Mouse (Mus musculus) hindbrain, postnatal 0 days (tissue): ENCODE results near the gene Elavl3. TPM values are rescaled to one million over a fixed set of nuclear protein-coding genes. Genes with fewer than 3 reads are reported as not detected.
A peak's percentile ranks its signal among the peaks of the same experiment; 100 is the strongest.

ENCODE experiments used
- ATAC-seq: fragments of 200-750 bp; cut with Nextera tagmentation; 2 replicates; pipeline ENCODE4 v1.8.0; 2017; ENCODE audit warnings: mild to moderate bottlenecking, moderate TSS enrichment, moderate library complexity
- DNase-seq: peaks from one replicate; pipeline ENCODE4 v3.0.0-alpha.2; 2015; ENCODE audit warnings: low spot score
- H3K27ac ChIP-seq: fragments of 300-500 bp; sonication (generic); 2 replicates; pipeline ENCODE4 v1.5.1; 2014; ENCODE audit warnings: mild to moderate bottlenecking
- H3K27me3 ChIP-seq: fragments of 300-500 bp; sonication (generic); 2 replicates; pipeline ENCODE4 v1.6.1; 2014; ENCODE audit warnings: low read length, mixed read lengths; ENCODE audit not compliant: insufficient read depth
- H3K36me3 ChIP-seq: fragments of 300-500 bp; sonication (generic); 2 replicates; pipeline ENCODE4 v1.6.1; 2014; ENCODE audit warnings: low read length, mixed read lengths; ENCODE audit not compliant: insufficient read depth
- H3K4me1 ChIP-seq: fragments of 300-500 bp; sonication (generic); 2 replicates; pipeline ENCODE4 v1.6.1; 2014; ENCODE audit warnings: antibody characterized with exemption, low read length, mixed read lengths; ENCODE audit not compliant: insufficient read depth
- H3K4me2 ChIP-seq: fragments of 300-500 bp; sonication (generic); 2 replicates; pipeline ENCODE4 v1.6.1; 2014; ENCODE audit warnings: low read depth, mild to moderate bottlenecking, low read length, moderate library complexity, mixed read lengths
- H3K4me3 ChIP-seq: fragments of 300-500 bp; sonication (generic); 2 replicates; pipeline ENCODE4 v1.5.1; 2014; ENCODE audit warnings: low read length
- H3K9ac ChIP-seq: fragments of 300-500 bp; sonication (generic); replicated peaks from 2 replicates; pipeline ENCODE4 v1.6.1; 2014; ENCODE audit warnings: mild to moderate bottlenecking, low read length, moderate library complexity, mixed read lengths
- H3K9me3 ChIP-seq: fragments of 300-500 bp; sonication (generic); 2 replicates; pipeline ENCODE4 v1.6.1; 2016; ENCODE audit warnings: low read length, mixed read lengths
- CTCF ChIP-seq: IDR thresholded peaks from 2 replicates; pipeline ENCODE4 v1.5.1; 2016; ENCODE audit warnings: antibody characterized with exemption, control low read depth, low read depth
- WGBS: fragments of 180-500 bp; shearing (Covaris S2); extraction: QIAGEN DNeasy Blood & Tissue Kit; methylation state at CpG from one replicate; pipeline ENCODE4 v1.1.7; 2014; 5-methylcytosine and 5-hydroxymethylcytosine counted together
- polyA plus RNA-seq: library from polyadenylated mRNA; unstranded; fragments of >200 nt; fragmentation: Nextera tagmentation; extraction: Ambion mirVana; gene quantifications from 2 replicates; pipeline ENCODE4 v1.2.1, GENCODE M21; 2015
- total RNA-seq: library from RNA; depleted of rRNA; stranded (reverse); fragments of >200 nt; gene quantifications from 2 replicates; pipeline ENCODE4 v1.2.3, GENCODE M21; 2014

Gene Elavl3
- total and polyA plus RNA-seq, 2 experiments from 2014 or later: 71.7 to 204 TPM

DNA sequence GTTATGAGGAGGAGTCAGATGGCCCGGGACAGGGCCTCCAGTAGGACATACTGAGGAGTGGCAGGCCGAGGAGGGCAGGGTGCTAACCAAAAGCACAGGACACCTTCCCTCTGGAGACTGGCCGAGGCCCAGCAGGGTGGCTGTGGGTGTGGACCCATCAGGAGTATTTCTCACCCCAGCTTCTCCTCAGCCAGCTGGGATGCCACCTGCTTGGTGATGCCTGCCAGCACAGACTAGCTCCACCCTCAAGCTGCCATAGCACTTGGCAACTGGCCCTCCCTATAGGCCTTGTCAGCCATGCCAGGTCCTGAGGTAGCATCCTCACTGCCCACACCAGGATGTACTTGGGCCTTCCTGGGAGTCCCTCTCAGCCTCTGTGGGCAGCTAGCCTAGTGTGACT lies 12.5 kb upstream of the Elavl3 start:
- no peaks in the 10 kb centered on the region for H3K27me3 ChIP-seq
- H3K9ac ChIP-seq: no peak overlapping the region
- no peak overlapping the region for H3K27ac ChIP-seq
- ATAC-seq: no peak
- no peak for TF ChIP-seq CTCF
- 75% methylated on average over 3 of the region's 3 CpGs for WGBS
- H3K4me1 ChIP-seq: no peaks in the 10 kb centered on the region
- no peaks in the 10 kb centered on the region for H3K9me3 ChIP-seq
- H3K4me3 ChIP-seq: no peak overlapping the region
- H3K4me2 ChIP-seq: no peak overlapping the region
- DNase-seq: peak; percentile 38
- H3K36me3 ChIP-seq: peaks cover 46% of the 10 kb centered on the region

- no peaks in the 10 kb centered on the region for H3K27me3 ChIP-seq
- H3K9ac ChIP-seq: no peak overlapping the region
- no peaks in the 10 kb centered on the region for H3K9me3 ChIP-seq
- no peak overlapping the region for H3K27ac ChIP-seq
- no peak overlapping the region for H3K4me3 ChIP-seq
- no peaks in the 10 kb centered on the region for H3K4me1 ChIP-seq
- WGBS: 76% methylated on average over 2 of the region's 2 CpGs
- H3K36me3 ChIP-seq: peaks cover 50% of the 10 kb centered on the region
- ATAC-seq (no peak), DNase-seq (no peak)
- H3K4me2 ChIP-seq: no peak overlapping the region
- no peak for TF ChIP-seq CTCF
Measured at GRCm38 (mm10) chr9:22061339-22061738, 9.5 kb upstream of the Elavl3 start.

GRCm38 (mm10) chr9:22058011-22058424 lies 6.2 kb upstream of the Elavl3 start:
- Histone ChIP-seq H3K36me3 (peaks cover 24% of the 10 kb centered on the region), H3K9me3 (no peaks in the 10 kb centered on the region), H3K4me2 (no peak overlapping the region), H3K4me3 (no peak overlapping the region), H3K9ac (no peak overlapping the region), H3K27me3 (no peaks in the 10 kb centered on the region), H3K27ac (no peak overlapping the region), H3K4me1 (peaks cover 5% of the 10 kb centered on the region; the same call in 1 of the 2 replicates)
- TF ChIP-seq CTCF: no peak
- ATAC-seq: peak; percentile 27; the same call in 1 of the 2 replicates
- WGBS: 49% methylated on average over 9 of the region's 9 CpGs
- DNase-seq: peak; percentile 56

DNA sequence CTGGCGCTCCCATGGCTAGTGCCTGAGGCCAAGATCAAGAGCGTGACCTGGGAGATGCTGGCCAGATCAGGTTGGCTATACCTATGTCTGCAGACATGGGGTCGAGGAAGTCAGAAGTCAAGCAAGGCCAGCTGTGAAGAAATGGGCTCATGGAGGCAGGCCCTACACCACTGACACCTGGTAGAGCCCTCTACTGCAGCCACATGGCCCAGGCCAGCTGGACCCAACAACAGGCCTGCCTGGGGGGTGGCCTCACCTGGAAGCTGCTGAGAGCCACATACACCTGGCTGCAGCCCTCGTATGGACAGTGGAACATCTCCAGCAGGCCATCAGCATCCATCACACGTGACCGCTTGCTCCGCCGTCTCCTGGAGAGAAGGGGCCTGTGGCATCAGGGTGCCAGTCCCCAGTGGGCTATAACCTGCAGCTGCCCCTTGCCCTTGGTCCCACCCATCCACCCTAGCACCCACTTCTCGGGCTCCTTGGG lies 5.3 kb upstream of the Elavl3 start:
- peaks cover 23% of the 10 kb centered on the region for H3K36me3 ChIP-seq
- no peak for ATAC-seq
- no peak overlapping the region for H3K9ac ChIP-seq
- no peak overlapping the region for H3K4me3 ChIP-seq
- no peak for DNase-seq
- 90% methylated on average over 9 of the region's 9 CpGs for WGBS
- no peaks in the 10 kb centered on the region for H3K27me3 ChIP-seq
- H3K9me3 ChIP-seq: no peaks in the 10 kb centered on the region
- no peak overlapping the region for H3K27ac ChIP-seq
- H3K4me2 ChIP-seq: no peak overlapping the region
- no peak for TF ChIP-seq CTCF
- peaks cover 5% of the 10 kb centered on the region; the same call in 1 of the 2 replicates for H3K4me1 ChIP-seq

DNA sequence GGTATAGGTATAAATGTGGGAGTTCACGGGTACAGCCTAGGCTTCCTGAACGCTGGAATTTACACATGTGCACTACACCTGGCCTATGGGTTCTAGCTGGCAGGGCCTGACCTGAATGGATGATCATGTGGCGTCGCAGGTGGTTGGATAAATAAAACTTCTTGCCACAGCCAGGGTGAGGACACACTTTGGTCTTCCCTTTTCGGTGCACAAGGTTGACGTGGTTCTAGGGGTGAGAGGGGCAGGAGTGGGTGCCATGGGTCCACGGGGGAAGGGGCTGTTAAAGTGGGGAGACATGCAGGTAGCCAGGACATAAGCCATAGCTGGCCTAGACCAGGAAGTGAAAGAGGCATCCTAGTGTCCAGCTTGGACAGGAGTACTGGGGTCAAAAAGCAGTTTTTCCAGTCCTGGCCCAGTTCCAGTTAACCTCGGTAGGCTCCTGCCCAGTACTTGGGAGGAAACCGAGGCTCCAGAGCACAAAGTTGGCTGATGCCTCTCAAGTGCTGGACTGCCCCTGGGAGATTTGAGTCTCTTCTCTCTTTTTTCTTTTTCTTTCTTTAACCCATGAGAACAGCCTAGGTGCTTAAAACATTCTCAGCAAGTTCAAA lies 4.6 kb upstream of the Elavl3 start:
- H3K4me2 ChIP-seq: no peak overlapping the region
- no peak overlapping the region for H3K9ac ChIP-seq
- TF ChIP-seq CTCF: no peak
- H3K9me3 ChIP-seq: no peaks in the 10 kb centered on the region
- no peak overlapping the region for H3K27ac ChIP-seq
- WGBS: 76% methylated on average over 9 of the region's 9 CpGs
- H3K4me3 ChIP-seq: no peak overlapping the region
- H3K4me1 ChIP-seq: peaks cover 5% of the 10 kb centered on the region; the same call in 1 of the 2 replicates
- H3K36me3 ChIP-seq: peaks cover 21% of the 10 kb centered on the region
- H3K27me3 ChIP-seq: no peaks in the 10 kb centered on the region
- ATAC-seq (no peak), DNase-seq (no peak)

DNA sequence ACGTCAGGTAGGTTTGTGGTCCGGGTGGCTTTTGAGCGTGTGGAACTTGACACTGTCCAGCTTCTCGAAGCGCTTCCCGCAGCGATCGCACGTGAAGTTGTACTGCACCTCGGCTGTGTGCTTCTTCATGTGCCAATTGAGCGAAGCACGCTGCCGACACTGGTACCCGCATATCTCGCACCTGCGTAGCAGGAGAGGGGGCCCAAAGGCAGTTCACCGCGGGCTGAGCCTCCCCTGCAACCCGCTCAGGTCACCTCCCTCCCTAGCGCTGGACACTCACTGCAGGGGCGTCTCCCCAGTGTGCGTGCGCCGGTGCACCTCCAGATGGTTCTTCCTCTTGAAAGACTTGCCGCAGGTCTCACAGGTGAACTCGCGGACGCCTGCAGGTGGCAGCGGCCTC lies 3.9 kb upstream of the Elavl3 start:
- no peaks in the 10 kb centered on the region for H3K27me3 ChIP-seq
- no peak overlapping the region for H3K9ac ChIP-seq
- no peaks in the 10 kb centered on the region for H3K9me3 ChIP-seq
- peaks cover 5% of the 10 kb centered on the region; the same call in 1 of the 2 replicates for H3K4me1 ChIP-seq
- TF ChIP-seq CTCF: no peak
- no peak overlapping the region for H3K27ac ChIP-seq
- DNase-seq (peak; percentile 22), ATAC-seq (no peak)
- 40% methylated on average over 29 of the region's 29 CpGs for WGBS
- no peak overlapping the region for H3K4me3 ChIP-seq
- peaks cover 16% of the 10 kb centered on the region for H3K36me3 ChIP-seq
- H3K4me2 ChIP-seq: no peak overlapping the region

- H3K4me3 ChIP-seq: peak overlapping the region; percentile 25
- peak overlapping the region; percentile 59 for H3K4me2 ChIP-seq
- peaks cover 12% of the 10 kb centered on the region for H3K36me3 ChIP-seq
- DNase-seq (peak; percentile 93), ATAC-seq (peak; percentile 35)
- TF ChIP-seq CTCF: peak; percentile 79
- no peaks in the 10 kb centered on the region for H3K27me3 ChIP-seq
- H3K9ac ChIP-seq: no peak overlapping the region; the same call in 1 of the 2 replicates
- no peak overlapping the region for H3K27ac ChIP-seq
- no peaks in the 10 kb centered on the region for H3K9me3 ChIP-seq
- peaks cover 5% of the 10 kb centered on the region; the same call in 1 of the 2 replicates for H3K4me1 ChIP-seq
- 1% methylated on average over 32 of the region's 32 CpGs for WGBS
Measured at GRCm38 (mm10) chr9:22054411-22055076, 2.7 kb upstream of the Elavl3 start.
